Mouse (Mus musculus): Measurements from ENCODE around the gene Cfb. TPM values are rescaled to one million over a fixed set of nuclear protein-coding genes. Genes with fewer than 3 reads are reported as not detected.
A peak's percentile ranks its signal among the peaks of the same experiment; 100 is the strongest.

Cfb gene
- polyA plus RNA-seq, 1 experiment, result 35.7 TPM

GRCm38 (mm10) chr17:34884704-34885103, 22.4 kb upstream of the Cfb start:
- DNase-seq (ENCODE audit: low spot score), result no peak

GRCm38 (mm10) chr17:34883332-34883731, 21.0 kb upstream of the Cfb start:
- DNase-seq (ENCODE audit: low spot score), result no peak

- DNase-seq (ENCODE audit: low spot score), result no peak
Measured at GRCm38 (mm10) chr17:34881683-34882310, 19.5 kb upstream of the Cfb start, which contains the start of gene Gm20547. Gene Gm20547 (minus strand): TSS chr17:34882042.

- DNase-seq (ENCODE audit: low spot score), result no peak
Measured at GRCm38 (mm10) chr17:34881166-34881565, 18.8 kb upstream of the Cfb start.

- DNase-seq (ENCODE audit: low spot score), result no peak
Measured at GRCm38 (mm10) chr17:34879336-34879879, 17.1 kb upstream of the Cfb start, which contains the start of gene Zbtb12. Gene Zbtb12 (plus strand): TSS chr17:34879483.

GRCm38 (mm10) chr17:34874321-34874720, 12.0 kb upstream of the Cfb start:
- no peak for DNase-seq (ENCODE audit: low spot score)

- DNase-seq (ENCODE audit: low spot score), result no peak
Measured at GRCm38 (mm10) chr17:34865981-34866380, 3.7 kb upstream of the Cfb start.

GRCm38 (mm10) chr17:34861704-34862415, 458 bp downstream of the Cfb start:
- DNase-seq (ENCODE audit: low spot score), result no peak

- no peak for DNase-seq (ENCODE audit: low spot score)
Measured at GRCm38 (mm10) chr17:34860514-34860913, 1.8 kb downstream of the Cfb start.

- DNase-seq (ENCODE audit: low spot score), result no peak
Measured at GRCm38 (mm10) chr17:34858670-34859069, 3.6 kb downstream of the Cfb start.

GRCm38 (mm10) chr17:34855825-34856224, 6.5 kb downstream of the Cfb start:
- no peak for DNase-seq (ENCODE audit: low spot score)

- no peak for DNase-seq (ENCODE audit: low spot score)
Measured at GRCm38 (mm10) chr17:34854761-34855160, 7.6 kb downstream of the Cfb start.

- no peak for DNase-seq (ENCODE audit: low spot score)
Measured at GRCm38 (mm10) chr17:34853511-34853910, 8.8 kb downstream of the Cfb start.

- DNase-seq (ENCODE audit: low spot score), result no peak
Measured at GRCm38 (mm10) chr17:34850517-34851125, 11.7 kb downstream of the Cfb start.

GRCm38 (mm10) chr17:34849722-34850516, 12.4 kb downstream of the Cfb start, which contains the start of the genes Skiv2l and Nelfe:
Gene Skiv2l (minus strand): TSS chr17:34850210.
Gene Nelfe (plus strand): TSS chr17:34850391.
- DNase-seq (ENCODE audit: low spot score), result peak; percentile 91

- DNase-seq (ENCODE audit: low spot score), result no peak
Measured at GRCm38 (mm10) chr17:34847615-34848014, 14.7 kb downstream of the Cfb start.

- no peak for DNase-seq (ENCODE audit: low spot score)
Measured at GRCm38 (mm10) chr17:34847192-34847591, 15.1 kb downstream of the Cfb start.

GRCm38 (mm10) chr17:34844884-34845283, 17.4 kb downstream of the Cfb start:
- no peak for DNase-seq (ENCODE audit: low spot score)

GRCm38 (mm10) chr17:34840736-34841307, 21.5 kb downstream of the Cfb start:
- no peak for DNase-seq (ENCODE audit: low spot score)

GRCm38 (mm10) chr17:34838785-34839184, 23.5 kb downstream of the Cfb start:
- no peak for DNase-seq (ENCODE audit: low spot score)
